Mouse (Mus musculus) adrenal gland, postnatal 36 days (tissue): Measurements from ENCODE around the gene Eps15l1. TPM values are rescaled to one million over a fixed set of nuclear protein-coding genes. Genes with fewer than 3 reads are reported as not detected.

Experiments used
- DNase-seq, 2 experiments: peaks; one replicate each; pipeline ENCODE4 v3.0.0; 2021; ENCODE audit warnings: mixed read lengths in 1 of 2
- microRNA-seq: library from miRNA; unstranded; fragments of <30 nt; microRNA quantifications from one replicate; pipeline ENCODE4 v1.2.0, GENCODE M21; 2021
- total RNA-seq, 2 experiments: library from RNA; stranded (reverse); gene quantifications; 2 replicates each; pipeline ENCODE4 v1.2.3; 2021

Eps15l1 gene
- total RNA-seq, 2 experiments from 2014 or later: 38.6 to 52.6 TPM

- no peak for DNase-seq
Observed at GRCm38 (mm10) chr8:72293309-72293708, 128.0 kb downstream of the Eps15l1 start.

GRCm38 (mm10) chr8:72291104-72291503 is 130.2 kb downstream of the Eps15l1 start:
- DNase-seq: no peak

Small RNAs within 50 kb of the gene (microRNA-seq; reads per million reads assigned to microRNA genes)
- gene Mir7068: 1.2 reads per million

Other genes with a start within 250 kb of the Eps15l1 start
- not detected for gene Hsh2d, start 231.8 kb downstream of the Eps15l1 start, total RNA-seq
- gene Cib3, start 208.6 kb downstream of the Eps15l1 start, total RNA-seq: under 1 TPM in 1 of 2 experiments, not detected in 1; 0.72 TPM
- not detected for gene Gm11034, start 207.8 kb downstream of the Eps15l1 start, total RNA-seq
- gene Fam32a, start 201.7 kb downstream of the Eps15l1 start, total RNA-seq: 10 to 100 TPM; 46.9 to 61.4 TPM
- 10 to 100 TPM; 59.4 to 61.3 TPM for gene Ap1m1, start 181.4 kb downstream of the Eps15l1 start, total RNA-seq
- gene Gm10282, start 116.2 kb downstream of the Eps15l1 start, total RNA-seq: 10 to 100 TPM in 1 of 2 experiments, 1 to 10 TPM in 1; 5.8 to 20.3 TPM
- 10 to 100 TPM; 45.2 to 67.5 TPM for gene Klf2, start 102.4 kb downstream of the Eps15l1 start, total RNA-seq
- 1 to 10 TPM; 3.7 to 4.3 TPM for gene Calr3, start 22.4 kb upstream of the Eps15l1 start, total RNA-seq
- 1 to 10 TPM; 7.1 to 8.1 TPM for gene 1700030K09Rik, start 22.4 kb upstream of the Eps15l1 start, total RNA-seq
- gene Cherp, start 53.8 kb upstream of the Eps15l1 start, total RNA-seq: 10 to 100 TPM; 57.3 to 63.1 TPM
- 10 to 100 TPM; 36.2 to 37.7 TPM for gene Slc35e1, start 71.2 kb upstream of the Eps15l1 start, total RNA-seq
- 10 to 100 TPM in 1 of 2 experiments, 1 to 10 TPM in 1; 9.7 to 11.3 TPM for gene Med26, start 126.8 kb upstream of the Eps15l1 start, total RNA-seq
- 100 to 1,000 TPM; 119 to 136 TPM for gene Smim7, start 149.6 kb upstream of the Eps15l1 start, total RNA-seq
- 1 to 10 TPM; 5.8 to 9.1 TPM for gene Tmem38a, start 150.6 kb upstream of the Eps15l1 start, total RNA-seq
- gene Nwd1, start 225.3 kb upstream of the Eps15l1 start, total RNA-seq: under 1 TPM; 0.36 TPM